Mouse (Mus musculus) myocyte (in vitro differentiated cells): ENCODE measurements at regions not wholly inside any gene's neighbourhood (a gene's known extent, or its start where the extent isn't known, plus 50 kb on each side); places are given as distances from the start of the nearest gene placed in this dataset.

Experiments
- H3K27me3 ChIP-seq: one replicate; pipeline ENCODE4 v1.6.1; 2011; ENCODE audit not compliant: control insufficient read depth, insufficient read depth, insufficient read length
- H3K36me3 ChIP-seq: one replicate; pipeline ENCODE4 v1.6.1; 2011; ENCODE audit not compliant: control insufficient read depth, insufficient read depth
- H3K4me2 ChIP-seq: one replicate; pipeline ENCODE4 v1.6.1; 2011; ENCODE audit warnings: low read depth, control low read depth
- H3K4me3 ChIP-seq: one replicate; pipeline ENCODE4 v1.5.1; 2011; ENCODE audit warnings: mild to moderate bottlenecking, control low read depth, moderate library complexity
- H3K79me2 ChIP-seq: one replicate; pipeline ENCODE4 v1.6.1; 2011; ENCODE audit not compliant: control insufficient read depth, insufficient read depth
- H3ac ChIP-seq: one replicate; pipeline ENCODE4 v1.6.1; 2011; ENCODE audit not compliant: control insufficient read depth, insufficient read length
- CEBPB ChIP-seq: IDR thresholded peaks from 2 replicates; pipeline ENCODE4 v1.6.1; 2011; ENCODE audit warnings: mild to moderate bottlenecking, moderate library complexity; ENCODE audit not compliant: poor library complexity, insufficient read depth, severe bottlenecking
- E2F4 ChIP-seq: IDR thresholded peaks from one replicate; pipeline ENCODE4 v1.6.1; 2011; ENCODE audit warnings: mild to moderate bottlenecking, control low read depth, moderate library complexity; ENCODE audit not compliant: insufficient read depth
- MAX ChIP-seq: IDR thresholded peaks from one replicate; pipeline ENCODE4 v1.6.1; 2011; ENCODE audit warnings: low read depth, mild to moderate bottlenecking, control low read depth
- MYOD1 ChIP-seq, 3 experiments: IDR thresholded peaks; one replicate each; pipeline ENCODE4 v1.6.1; 2011; ENCODE audit warnings: control low read depth in 2 of 3, low read depth in 2 of 3, mild to moderate bottlenecking in 2 of 3, moderate library complexity in 1 of 3; ENCODE audit not compliant: insufficient read length in 2 of 3, control insufficient read depth in 1 of 3
- MYOG ChIP-seq, 3 experiments: IDR thresholded peaks; one replicate each; pipeline ENCODE4 v1.6.1; 2011; ENCODE audit warnings: control low read depth in 2 of 3, low read depth in 2 of 3, mild to moderate bottlenecking in 2 of 3; ENCODE audit not compliant: insufficient read length in 2 of 3, control insufficient read depth in 1 of 3, insufficient read depth in 1 of 3
- POLR2A ChIP-seq: IDR thresholded peaks from one replicate; pipeline ENCODE4 v1.6.1; 2011; ENCODE audit warnings: low read depth, mild to moderate bottlenecking, control low read depth, moderate library complexity; ENCODE audit not compliant: insufficient read length
- POLR2AphosphoS2 ChIP-seq: IDR thresholded peaks from one replicate; pipeline ENCODE4 v1.6.1; 2011; ENCODE audit warnings: low read depth, control low read depth; ENCODE audit not compliant: insufficient read length
- REST ChIP-seq: IDR thresholded peaks from one replicate; pipeline ENCODE4 v1.6.1; 2011; ENCODE audit warnings: mild to moderate bottlenecking, control low read depth, moderate library complexity; ENCODE audit not compliant: insufficient read depth, insufficient read length
- SRF ChIP-seq: IDR thresholded peaks from one replicate; pipeline ENCODE4 v1.6.1; 2011; ENCODE audit warnings: low read depth; ENCODE audit not compliant: control insufficient read depth, insufficient read length
- TCF12 ChIP-seq: IDR thresholded peaks from one replicate; pipeline ENCODE4 v1.6.1; 2011; ENCODE audit warnings: mild to moderate bottlenecking, control low read depth; ENCODE audit not compliant: poor library complexity, insufficient read depth, severe bottlenecking
- TCF3 ChIP-seq: IDR thresholded peaks from one replicate; pipeline ENCODE4 v1.6.1; 2011; ENCODE audit warnings: low read depth, control low read depth; ENCODE audit not compliant: insufficient read length
- USF1 ChIP-seq: IDR thresholded peaks from one replicate; pipeline ENCODE4 v1.6.1; 2011; ENCODE audit warnings: low read depth, mild to moderate bottlenecking, control low read depth, moderate library complexity

DNA sequence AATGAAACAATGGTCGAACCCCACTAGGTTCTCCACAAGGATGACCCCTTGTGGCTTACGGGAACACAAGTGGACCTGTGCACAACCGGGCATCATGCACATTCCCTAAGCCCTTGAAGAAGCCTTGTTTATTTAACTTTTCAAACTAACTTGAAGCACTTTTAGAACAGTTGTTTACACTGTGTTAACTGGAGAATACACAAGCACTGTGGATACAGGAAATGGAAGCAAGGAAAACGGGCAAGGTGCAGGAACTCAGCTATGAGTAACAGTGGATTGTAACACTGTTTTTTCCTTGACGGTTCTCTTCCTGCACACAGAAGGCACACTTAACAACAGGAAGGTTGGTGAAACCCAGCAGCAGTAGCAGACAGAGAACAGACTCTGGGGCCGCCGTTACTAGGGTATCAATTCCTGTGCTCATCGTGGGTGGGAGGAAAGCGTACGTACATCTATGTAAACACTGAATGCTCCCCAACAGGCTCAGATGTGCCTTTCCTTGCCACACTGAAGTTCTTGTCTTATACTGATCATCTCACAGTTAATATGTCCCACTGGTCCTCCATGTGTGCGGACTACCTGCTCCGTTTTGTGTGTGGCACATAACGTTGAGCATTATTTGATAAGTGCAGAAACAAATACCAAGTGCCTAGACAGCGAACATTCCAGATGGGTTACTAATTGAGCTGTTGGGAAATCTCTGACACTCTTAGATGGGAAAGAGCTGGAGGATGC, 264.4 kb downstream of the Mpdz start:
- H3K27me3 ChIP-seq = no peaks in the 10 kb centered on the region
- no peak overlapping the region for H3ac ChIP-seq
- H3K79me2 ChIP-seq = no peaks in the 10 kb centered on the region
- no peaks in the 10 kb centered on the region for H3K36me3 ChIP-seq
- H3K4me2 ChIP-seq = peak overlapping the region; percentile 10
- H3K4me3 ChIP-seq = no peak overlapping the region
- TF ChIP-seq POLR2AphosphoS2 (no peak), MYOD1 (IDR thresholded peaks at IDR 0.05; ENCODE audit: control insufficient read depth in 1 of 3, insufficient read length in 2 of 3, low read depth in 2 of 3) (no peak), E2F4 (no peak), TCF12 (no peak), POLR2A (no peak), MYOG (IDR thresholded peaks at IDR 0.05; ENCODE audit: control insufficient read depth in 1 of 3, insufficient read depth in 1 of 3, insufficient read length in 2 of 3, low read depth in 2 of 3) (no peak), MAX (no peak), REST (no peak), USF1 (no peak), TCF3 (no peak), SRF (no peak)

DNA sequence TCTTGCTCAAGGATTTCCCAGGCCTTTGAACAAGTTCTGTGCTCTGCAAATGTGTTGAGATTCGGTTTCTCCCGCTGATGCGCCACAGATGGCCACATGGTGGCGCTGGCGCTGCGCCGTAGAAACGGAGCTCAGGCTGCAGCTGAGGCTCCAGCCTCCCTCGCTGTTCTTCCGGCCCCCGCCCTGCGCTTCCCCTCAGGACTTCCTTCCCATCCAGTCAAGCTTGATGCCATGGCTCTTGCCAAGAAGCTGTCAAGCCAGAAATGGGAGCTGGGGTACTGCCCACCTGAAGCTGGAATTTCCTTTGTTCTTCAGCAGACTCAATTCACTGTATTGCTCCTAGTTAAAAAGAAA, 263.9 kb downstream of the Mpdz start:
- TF ChIP-seq POLR2AphosphoS2 = no peak
- Histone ChIP-seq H3K36me3 (no peaks in the 10 kb centered on the region), H3ac (no peak overlapping the region), H3K79me2 (no peaks in the 10 kb centered on the region), H3K4me3 (no peak overlapping the region), H3K4me2 (peak overlapping the region; percentile 51), H3K27me3 (no peaks in the 10 kb centered on the region)

DNA sequence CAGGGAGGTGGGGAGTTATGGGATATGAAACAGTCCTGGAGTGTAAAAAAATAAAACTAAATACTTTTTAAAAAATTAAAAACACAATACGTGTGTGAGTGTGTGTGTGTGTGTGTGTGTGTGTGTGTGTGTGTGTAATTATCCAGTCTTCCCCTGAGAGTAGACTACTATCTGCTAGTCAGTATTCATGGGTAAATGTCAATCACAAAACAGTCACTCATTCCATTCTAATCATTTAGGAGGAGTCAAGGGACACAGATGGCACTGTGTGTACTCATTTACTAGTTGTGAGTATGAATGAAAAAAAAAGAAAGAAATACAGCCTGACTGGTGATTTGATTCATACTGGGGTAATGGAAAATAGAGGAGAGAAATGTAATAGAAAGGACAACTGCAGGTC, 226.5 kb downstream of the Mpdz start:
- H3K4me3 ChIP-seq = no peak overlapping the region
- no peaks in the 10 kb centered on the region for H3K79me2 ChIP-seq
- H3K27me3 ChIP-seq = no peaks in the 10 kb centered on the region
- H3ac ChIP-seq = no peak overlapping the region
- TF ChIP-seq REST (no peak), USF1 (no peak), SRF (no peak), E2F4 (no peak)
- H3K4me2 ChIP-seq = no peak overlapping the region
- no peaks in the 10 kb centered on the region for H3K36me3 ChIP-seq

DNA sequence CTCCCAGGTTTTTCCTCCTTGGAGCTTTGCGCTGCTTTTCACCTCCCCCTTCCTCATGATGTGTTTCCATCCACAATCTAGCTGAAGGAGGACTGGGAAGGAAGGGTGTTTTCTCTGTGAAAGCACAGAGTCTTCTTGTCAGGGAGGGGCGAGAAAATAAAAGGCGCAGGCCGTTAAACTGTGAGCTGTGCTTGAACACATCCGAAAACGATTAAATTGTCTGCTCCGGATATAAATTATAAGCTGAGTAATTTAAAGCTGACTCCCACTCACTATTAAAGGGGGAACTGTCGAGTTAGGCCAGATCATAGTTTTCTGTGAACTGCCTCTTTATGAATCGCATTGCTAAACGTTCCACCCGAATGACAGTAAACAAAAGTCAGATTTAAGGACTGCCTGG, 224.6 kb downstream of the Mpdz start:
- Histone ChIP-seq H3K79me2 (no peaks in the 10 kb centered on the region), H3K4me3 (no peak overlapping the region), H3K4me2 (peak overlapping the region; percentile 70), H3K27me3 (no peaks in the 10 kb centered on the region), H3ac (no peak overlapping the region), H3K36me3 (no peaks in the 10 kb centered on the region)
- TF ChIP-seq MYOG (IDR thresholded peaks at IDR 0.05; ENCODE audit: control insufficient read depth in 1 of 3, insufficient read depth in 1 of 3, insufficient read length in 2 of 3, low read depth in 2 of 3) = no peak
- no peak for TF ChIP-seq REST

DNA sequence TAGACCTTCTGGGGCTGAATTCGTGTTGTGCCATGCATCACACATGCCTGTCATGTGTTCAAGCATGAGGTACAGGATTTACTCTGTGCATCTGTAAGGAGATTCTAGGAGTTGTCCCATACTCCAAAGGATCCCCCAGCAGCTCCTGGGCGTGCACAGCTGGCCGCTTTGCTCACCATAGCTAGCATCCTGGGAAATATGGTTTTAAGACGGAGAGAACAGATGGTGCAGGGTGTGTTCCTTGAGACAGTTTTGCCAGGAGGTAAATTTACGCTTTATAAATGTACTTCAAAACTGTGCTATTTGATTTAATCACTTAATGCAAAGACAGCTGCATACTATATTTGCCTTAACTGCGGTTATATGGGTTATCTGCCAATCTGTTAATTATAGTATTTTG, 220.6 kb downstream of the Mpdz start:
- Histone ChIP-seq H3ac (no peak overlapping the region), H3K4me2 (peak overlapping the region; percentile 9), H3K36me3 (no peaks in the 10 kb centered on the region), H3K27me3 (no peaks in the 10 kb centered on the region), H3K79me2 (no peaks in the 10 kb centered on the region), H3K4me3 (no peak overlapping the region)
- TF ChIP-seq MAX (no peak), TCF12 (no peak), TCF3 (no peak), MYOD1 (IDR thresholded peaks at IDR 0.05; ENCODE audit: control insufficient read depth in 1 of 3, insufficient read length in 2 of 3, low read depth in 2 of 3) (peak in 1 of 3 experiments; percentile 50)

DNA sequence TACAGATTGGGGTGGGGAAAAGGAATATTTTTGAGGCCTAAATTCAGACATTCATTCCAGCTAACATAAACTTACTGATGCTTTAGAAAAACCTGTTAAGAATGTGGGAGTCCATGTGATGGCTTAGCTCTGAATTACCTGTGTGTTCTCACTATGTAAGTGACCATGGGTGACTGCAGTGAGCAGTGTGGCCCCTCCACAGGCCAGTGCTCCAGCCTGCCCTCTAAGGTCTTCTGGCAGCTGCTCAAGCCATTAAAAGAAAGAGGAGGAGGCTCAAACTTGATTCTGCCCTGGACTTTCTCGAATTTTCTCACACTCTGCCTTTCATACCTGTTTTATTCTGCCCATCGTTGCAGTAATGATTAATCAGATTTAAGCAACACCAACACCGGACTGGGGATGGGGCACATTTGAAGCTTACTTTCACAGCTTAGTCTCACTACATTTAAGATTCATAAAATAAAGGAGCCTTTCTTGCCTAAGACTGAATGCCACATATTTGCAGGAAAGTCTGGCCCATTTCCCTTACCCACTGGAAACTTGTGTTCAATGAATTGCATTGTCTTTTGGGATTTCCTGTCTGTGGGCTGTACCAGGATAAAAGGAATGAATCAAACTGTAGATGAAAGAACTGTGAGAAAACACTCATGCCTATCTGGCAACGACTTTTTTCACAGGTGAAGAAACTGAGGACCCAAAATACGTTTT, 220.0 kb downstream of the Mpdz start:
- H3K4me2 ChIP-seq = peak overlapping the region; percentile 9

More for the DNA sequence above, 220.0 kb downstream of the Mpdz start:
- H3K27me3 ChIP-seq = no peaks in the 10 kb centered on the region
- no peak for TF ChIP-seq MAX
- no peak for TF ChIP-seq TCF3
- TF ChIP-seq POLR2AphosphoS2 = no peak
- no peak for TF ChIP-seq TCF12
- TF ChIP-seq MYOD1 (IDR thresholded peaks at IDR 0.05; ENCODE audit: control insufficient read depth in 1 of 3, insufficient read length in 2 of 3, low read depth in 2 of 3) = no peak
- TF ChIP-seq CEBPB = no peak
- TF ChIP-seq REST = no peak
- TF ChIP-seq MYOG (IDR thresholded peaks at IDR 0.05; ENCODE audit: control insufficient read depth in 1 of 3, insufficient read depth in 1 of 3, insufficient read length in 2 of 3, low read depth in 2 of 3) = no peak
- no peak for TF ChIP-seq SRF
- TF ChIP-seq E2F4 = no peak
- no peaks in the 10 kb centered on the region for H3K79me2 ChIP-seq
- H3ac ChIP-seq = no peak overlapping the region
- no peak overlapping the region for H3K4me3 ChIP-seq
- H3K36me3 ChIP-seq = no peaks in the 10 kb centered on the region
